Mouse (Mus musculus) E14TG2a.4 (cell line): ENCODE results near the gene Npw.

Source experiments
- CTCF ChIP-seq: conservative IDR thresholded peaks from 2 replicates; pipeline ENCODE4 v1.5.1; 2014; ENCODE audit warnings: low read length
- NANOG ChIP-seq: IDR thresholded peaks from 2 replicates; pipeline ENCODE4 v1.6.1; 2014; ENCODE audit warnings: borderline replicate concordance, low read length, mixed read lengths

GRCm38 (mm10) chr17:24689251-24690081 is 31.2 kb upstream of the Npw start, which contains the start of gene Syngr3:
- TF ChIP-seq CTCF (no peak), NANOG (no peak)
